ENCODE assay signal across 25 mouse cellular contexts in genomic region chr4:133061798-133062197, GRCm38 (mm10). TPM values are rescaled to one million over a fixed set of nuclear protein-coding genes. Genes with fewer than 3 reads are reported as not detected.
DNase-seq lines count a peak whose midpoint lies in the region; ATAC-seq and TF ChIP-seq lines count a peak whose summit lies in the region.
"Had no signal": no experiment of that assay in that cellular context is flagged by ENCODE, and none has a peak within 500 bp of the region (broad histone marks: within the 10 kb centered on the region; RNA-seq: fewer than 3 reads in every experiment).

No protein-coding gene starts in this region.

- peaks cover 39% of the 10 kb centered on the region for H3K4me1 ChIP-seq in hindbrain, embryonic 10.5 days (replicated peaks)
- H3K4me1 ChIP-seq in hindbrain, embryonic 14.5 days (replicated peaks; ENCODE audit: control insufficient read depth, insufficient read depth, low read length) = peaks cover 11% of the 10 kb centered on the region
- H3K4me1 ChIP-seq in limb, embryonic 12.5 days (replicated peaks) = peaks cover 28% of the 10 kb centered on the region

- intact Hi-C loops in gastrocnemius, adult 2 months (cut with DNase I) = no loop called here

- peak; percentile 29 for DNase-seq in gastrocnemius, adult 2 months
- DNase-seq in gastrocnemius, postnatal 10 days = no peak
- DNase-seq in hindbrain, embryonic 10.5 days (ENCODE audit: low spot score) = no peak
- DNase-seq in hindbrain, embryonic 14.5 days (ENCODE audit: low spot score) = no peak
- peak; percentile 38 for DNase-seq in ZHBTc4 (ENCODE audit: low read depth, low spot score)
- no peak for DNase-seq in layer of hippocampus, adult 2 months (ENCODE audit: low spot score in 2 of 2)
- no peak for DNase-seq in thymus, postnatal 36 days
- DNase-seq: adrenal gland, postnatal 10 days; adrenal gland, postnatal 36 days; cerebellum, adult 18-20 months; cerebellum, adult 9-10 months; cerebellum, postnatal 14 days; forebrain, postnatal 0 days; gastrocnemius, postnatal 36 days had no signal

- H3K4me2 ChIP-seq in hindbrain, embryonic 14.5 days (replicated peaks) = no peak overlapping the region
- H3K4me2 ChIP-seq in limb, embryonic 12.5 days = no peak overlapping the region
- H3K4me2 ChIP-seq: embryonic facial prominence, embryonic 12.5 days; embryonic facial prominence, embryonic 15.5 days; heart, embryonic 12.5 days; heart, embryonic 15.5 days; hindbrain, embryonic 13.5 days had no signal

- no peak for TF ChIP-seq CTCF in gastrocnemius, adult 2 months (IDR thresholded peaks at IDR 0.05)
- TF ChIP-seq CTCF in layer of hippocampus, adult 2 months (conservative IDR thresholded peaks at IDR 0.05) = no peak

- 92% methylated on average over 20 of the region's 20 CpGs for WGBS in hindbrain, embryonic 10.5 days
- WGBS in hindbrain, embryonic 14.5 days = 92% methylated on average over 20 of the region's 20 CpGs
- WGBS in limb, embryonic 12.5 days = 89% methylated on average over 20 of the region's 20 CpGs

- H3K9ac ChIP-seq in hindbrain, embryonic 14.5 days = no peak overlapping the region
- 0 out of 2 replicates have a peak overlapping the region, but pooled peaks have one; percentile 2 for H3K9ac ChIP-seq in limb, embryonic 12.5 days (replicated peaks)
- H3K9ac ChIP-seq: embryonic facial prominence, embryonic 12.5 days; embryonic facial prominence, embryonic 15.5 days; forebrain, postnatal 0 days; heart, embryonic 12.5 days; heart, embryonic 15.5 days; hindbrain, embryonic 13.5 days had no signal

- H3K4me3 ChIP-seq in gastrocnemius, adult 2 months = no peak overlapping the region
- H3K4me3 ChIP-seq in hindbrain, embryonic 10.5 days = no peak overlapping the region
- H3K4me3 ChIP-seq in hindbrain, embryonic 14.5 days (replicated peaks; ENCODE audit: low read length) = no peak overlapping the region
- H3K4me3 ChIP-seq in limb, embryonic 12.5 days (replicated peaks) = no peak overlapping the region
- H3K4me3 ChIP-seq in layer of hippocampus, adult 2 months = no peak overlapping the region
- H3K4me3 ChIP-seq: embryonic facial prominence, embryonic 12.5 days; embryonic facial prominence, embryonic 15.5 days; heart, embryonic 12.5 days; heart, embryonic 15.5 days; hindbrain, embryonic 13.5 days had no signal

- ATAC-seq in hindbrain, embryonic 14.5 days (ENCODE audit: low FRiP score) = no peak
- ATAC-seq in limb, embryonic 12.5 days (ENCODE audit: insufficient number of reproducible peaks, insufficient read depth, low FRiP score, low TSS enrichment, low read depth) = no peak
- ATAC-seq: activated CD4-positive, CD25-positive, alpha-beta regulatory T cell, adult 4 months; forebrain, embryonic 14.5 days; forebrain, postnatal 0 days; hindbrain, postnatal 0 days; inflammation-experienced regulatory T-cells, adult 6 months; intestine, embryonic 16.5 days had no signal

- H3K36me3 ChIP-seq in hindbrain, embryonic 10.5 days = peaks cover 92% of the 10 kb centered on the region
- peaks cover 68% of the 10 kb centered on the region for H3K36me3 ChIP-seq in hindbrain, embryonic 14.5 days (replicated peaks; ENCODE audit: control insufficient read depth, insufficient read depth)
- H3K36me3 ChIP-seq in limb, embryonic 12.5 days = peaks cover 89% of the 10 kb centered on the region

- no peaks in the 10 kb centered on the region for H3K27me3 ChIP-seq in hindbrain, embryonic 10.5 days (ENCODE audit: insufficient read depth, poor library complexity, severe bottlenecking)
- H3K27me3 ChIP-seq in hindbrain, embryonic 14.5 days (ENCODE audit: control insufficient read depth, insufficient read depth, low read length) = no peaks in the 10 kb centered on the region
- H3K27me3 ChIP-seq in limb, embryonic 12.5 days = no peaks in the 10 kb centered on the region
- H3K27me3 ChIP-seq: embryonic facial prominence, embryonic 12.5 days; embryonic facial prominence, embryonic 15.5 days; heart, embryonic 12.5 days; heart, embryonic 15.5 days; hindbrain, embryonic 13.5 days had no signal

- no peaks in the 10 kb centered on the region for H3K9me3 ChIP-seq in hindbrain, embryonic 10.5 days
- H3K9me3 ChIP-seq in hindbrain, embryonic 14.5 days (ENCODE audit: control insufficient read depth, low read length) = no peaks in the 10 kb centered on the region
- no peaks in the 10 kb centered on the region for H3K9me3 ChIP-seq in limb, embryonic 12.5 days
- H3K9me3 ChIP-seq: embryonic facial prominence, embryonic 12.5 days; embryonic facial prominence, embryonic 15.5 days; heart, embryonic 12.5 days; heart, embryonic 15.5 days; hindbrain, embryonic 13.5 days had no signal

- H3K27ac ChIP-seq in gastrocnemius, adult 2 months = peak overlapping the region; percentile 94
- peak overlapping the region; percentile 43 for H3K27ac ChIP-seq in hindbrain, embryonic 10.5 days
- H3K27ac ChIP-seq in hindbrain, embryonic 14.5 days = no peak overlapping the region
- no peak overlapping the region for H3K27ac ChIP-seq in limb, embryonic 12.5 days
- no peak overlapping the region for H3K27ac ChIP-seq in layer of hippocampus, adult 2 months
- H3K27ac ChIP-seq: embryonic facial prominence, embryonic 12.5 days; embryonic facial prominence, embryonic 15.5 days; heart, embryonic 15.5 days; hindbrain, embryonic 13.5 days; hindbrain, postnatal 0 days had no signal

RNA-seq across cellular contexts. Expression of gene Ahdc1, which starts 50.7 kb away (rescaled TPM):
- total RNA-seq in gastrocnemius, adult 2 months (2021) = 10 to 100 TPM; 30.2 to 55.1 TPM
- 10 to 100 TPM; 58.2 to 82.8 TPM for total RNA-seq in gastrocnemius, postnatal 10 days (2021)
- polyA plus RNA-seq in hindbrain, embryonic 10.5 days (2016; fragmentation: Nextera tagmentation; extraction: Ambion mirVana) = 9.0 and 9.7 TPM in 2 replicates
- polyA plus RNA-seq in hindbrain, embryonic 14.5 days (2014; fragmentation: Nextera tagmentation; extraction: Ambion mirVana) = 12.9 and 13.4 TPM in 2 replicates
- 13.2 and 14.5 TPM in 2 replicates for polyA plus RNA-seq in limb, embryonic 12.5 days (2016; fragmentation: Nextera tagmentation; extraction: Ambion mirVana)
- 100 to 1,000 TPM; 108 to 113 TPM for total RNA-seq in layer of hippocampus, adult 2 months (2021)

Comparison
In these comparisons a context has a peak if more than half of its experiments do, and no peak if none do; other contexts are left out.
1. DNase-seq: peak in gastrocnemius, adult 2 months (single experiment) and ZHBTc4 (single experiment); none in gastrocnemius, postnatal 10 days (single experiment), hindbrain, embryonic 10.5 days (single experiment), hindbrain, embryonic 14.5 days (single experiment), layer of hippocampus, adult 2 months (0 of 2) and thymus, postnatal 36 days (0 of 2).
2. H3K27ac ChIP-seq: peak in gastrocnemius, adult 2 months (single experiment) and hindbrain, embryonic 10.5 days (single experiment); none in hindbrain, embryonic 14.5 days (single experiment), limb, embryonic 12.5 days (single experiment) and layer of hippocampus, adult 2 months (single experiment).